23 mouse cellular contexts compared by ENCODE assay signal in genomic region chr4:129965294-129965693, GRCm38 (mm10). TPM values are rescaled to one million over a fixed set of nuclear protein-coding genes. Genes with fewer than 3 reads are reported as not detected.
DNase-seq lines count a peak whose midpoint lies in the region; ATAC-seq and TF ChIP-seq lines count a peak whose summit lies in the region.
"Had no signal": no experiment of that assay in that cellular context is flagged by ENCODE, and none has a peak within 500 bp of the region (broad histone marks: within the 10 kb centered on the region; RNA-seq: fewer than 3 reads in every experiment).

No protein-coding gene starts in this region.

- peaks cover 5% of the 10 kb centered on the region; the same call in 1 of the 2 replicates for H3K27me3 ChIP-seq in hindbrain, embryonic 12.5 days
- H3K27me3 ChIP-seq in midbrain, embryonic 16.5 days (ENCODE audit: control insufficient read depth, insufficient read depth, low read depth, low read length): no peaks in the 10 kb centered on the region

- 50% methylated on average over 11 of the region's 11 CpGs for WGBS in hindbrain, embryonic 12.5 days
- WGBS in midbrain, embryonic 16.5 days: 64% methylated on average over 11 of the region's 11 CpGs

- no peak for ATAC-seq in hindbrain, embryonic 12.5 days (ENCODE audit: low FRiP score)
- no peak for ATAC-seq in midbrain, embryonic 16.5 days
- ATAC-seq: forebrain, embryonic 16.5 days; intestine, postnatal 0 days; liver, postnatal 0 days had no signal

- no peak overlapping the region for H3K4me3 ChIP-seq in layer of hippocampus, adult 2 months
- no peak overlapping the region for H3K4me3 ChIP-seq in hindbrain, embryonic 12.5 days
- no peak overlapping the region for H3K4me3 ChIP-seq in midbrain, embryonic 16.5 days (ENCODE audit: low read depth, low read length)
- H3K4me3 ChIP-seq: embryonic facial prominence, embryonic 10.5 days; limb, embryonic 10.5 days had no signal

- no peaks in the 10 kb centered on the region for H3K9me3 ChIP-seq in hindbrain, embryonic 12.5 days (replicated peaks)
- H3K9me3 ChIP-seq in midbrain, embryonic 16.5 days (replicated peaks; ENCODE audit: control insufficient read depth, low read length, poor library complexity, severe bottlenecking): no peaks in the 10 kb centered on the region
- H3K9me3 ChIP-seq: embryonic facial prominence, embryonic 10.5 days; G1E; limb, embryonic 10.5 days had no signal

- DNase-seq in layer of hippocampus, adult 2 months (ENCODE audit: low spot score in 2 of 2): no peak
- DNase-seq in layer of hippocampus, postnatal 25 days (ENCODE audit: extremely low spot score in 1 of 2, low spot score in 1 of 2): no peak
- DNase-seq in R1 (ENCODE audit: low read depth, low spot score): peak; percentile 90
- no peak for DNase-seq in adrenal gland, postnatal 14 days
- DNase-seq in left cerebral cortex, postnatal 36 days (ENCODE audit: low spot score in 2 of 2): no peak
- DNase-seq in embryo, embryonic 10 days (ENCODE audit: low spot score): no peak
- DNase-seq: cerebellum, adult 2 months; heart, adult 11 months; kidney, postnatal 10 days; liver, postnatal 0 days; lung, postnatal 14 days had no signal

- H3K36me3 ChIP-seq in hindbrain, embryonic 12.5 days: no peaks in the 10 kb centered on the region
- H3K36me3 ChIP-seq in midbrain, embryonic 16.5 days (ENCODE audit: control insufficient read depth, insufficient read depth, low read length): no peaks in the 10 kb centered on the region
- H3K36me3 ChIP-seq: embryonic facial prominence, embryonic 10.5 days; G1E; limb, embryonic 10.5 days had no signal

- no peak overlapping the region for H3K9ac ChIP-seq in hindbrain, embryonic 12.5 days
- no peak overlapping the region for H3K9ac ChIP-seq in midbrain, embryonic 16.5 days (ENCODE audit: low read depth, low read length)
- H3K9ac ChIP-seq: liver, postnatal 0 days had no signal

- H3K4me1 ChIP-seq in hindbrain, embryonic 12.5 days: peaks cover 55% of the 10 kb centered on the region
- H3K4me1 ChIP-seq in midbrain, embryonic 16.5 days (ENCODE audit: control insufficient read depth, insufficient read depth, low read length): peaks cover 40% of the 10 kb centered on the region

- intact Hi-C loops in left cerebral cortex, postnatal 36 days (cut with DNase I): no loop called here

- no peak overlapping the region for H3K4me2 ChIP-seq in hindbrain, embryonic 12.5 days (replicated peaks)
- no peak overlapping the region for H3K4me2 ChIP-seq in midbrain, embryonic 16.5 days (ENCODE audit: low read length)

- H3K27ac ChIP-seq in layer of hippocampus, adult 2 months: peak overlapping the region; percentile 28; the same call in 1 of the 2 replicates
- H3K27ac ChIP-seq in hindbrain, embryonic 12.5 days: peak overlapping the region; percentile 90; the same call in 1 of the 2 replicates
- peak overlapping the region; percentile 66; the same call in 1 of the 2 replicates for H3K27ac ChIP-seq in midbrain, embryonic 16.5 days (ENCODE audit: low read length)
- H3K27ac ChIP-seq: embryonic facial prominence, embryonic 10.5 days; limb, embryonic 10.5 days; stomach, postnatal 0 days had no signal

- TF ChIP-seq CTCF in layer of hippocampus, adult 2 months (conservative IDR thresholded peaks at IDR 0.05): no peak

RNA-seq across cellular contexts. Expression of gene Adgrb2, which starts 19.4 kb away (rescaled TPM):
- total RNA-seq in layer of hippocampus, adult 2 months (2021): 100 to 1,000 TPM; 549 to 563 TPM
- total RNA-seq in layer of hippocampus, postnatal 25 days (2021): 100 to 1,000 TPM; 516 to 583 TPM
- polyA plus RNA-seq in hindbrain, embryonic 12.5 days (2016; fragmentation: Nextera tagmentation; extraction: Ambion mirVana): 10.3 and 12.6 TPM in 2 replicates
- polyA plus RNA-seq in midbrain, embryonic 16.5 days (2015; fragmentation: Nextera tagmentation; extraction: Ambion mirVana): 15.8 and 17.0 TPM in 2 replicates
- 16.0 and 17.3 TPM in 2 replicates for total RNA-seq in adrenal gland, postnatal 14 days (2021)
- 100 to 1,000 TPM; 401 TPM for total RNA-seq in left cerebral cortex, postnatal 36 days (2021)
- total RNA-seq: liver, adult 2 months had no signal
- polyA plus RNA-seq: G1E; liver, postnatal 0 days had no signal

RNA-seq across cellular contexts. Expression of gene Spocd1, which starts 36.2 kb away (rescaled TPM):
- 1 to 10 TPM in 1 of 2 experiments, under 1 TPM in 1; 0.42 to 1.0 TPM for total RNA-seq in layer of hippocampus, adult 2 months (2021)
- total RNA-seq in layer of hippocampus, postnatal 25 days (2021): under 1 TPM; 0.30 to 0.35 TPM
- 0.06 TPM in 1 of 2 replicates, not detected in the other for polyA plus RNA-seq in hindbrain, embryonic 12.5 days (2016; fragmentation: Nextera tagmentation; extraction: Ambion mirVana)
- polyA plus RNA-seq in midbrain, embryonic 16.5 days (2015; fragmentation: Nextera tagmentation; extraction: Ambion mirVana): not detected in 2 replicates
- total RNA-seq in adrenal gland, postnatal 14 days (2021): 0.19 and 0.30 TPM in 2 replicates
- total RNA-seq in left cerebral cortex, postnatal 36 days (2021): under 1 TPM; 0.22 to 0.48 TPM
- total RNA-seq: G1E; gastrocnemius, adult 18-20 months; hematopoietic stem cell, adult 5-6 weeks; liver, adult 2 months had no signal
- polyA plus RNA-seq: embryonic facial prominence, embryonic 10.5 days; forebrain, embryonic 16.5 days; G1E; intestine, postnatal 0 days; limb, embryonic 10.5 days; liver, adult 2 months; liver, postnatal 0 days; stomach, postnatal 0 days; urinary bladder, adult 2 months had no signal

Comparison
In these comparisons a context has a peak if more than half of its experiments do, and no peak if none do; other contexts are left out.
1. H3K27ac ChIP-seq: peak in every context shown above with its lines; median percentile 90 in hindbrain, embryonic 12.5 days; 66 in midbrain, embryonic 16.5 days; 28 in layer of hippocampus, adult 2 months.
2. RNA of gene Adgrb2, which starts 19.4 kb away (total RNA-seq): 516 to 583 TPM in layer of hippocampus, postnatal 25 days, 549 to 563 TPM in layer of hippocampus, adult 2 months and 401 TPM in left cerebral cortex, postnatal 36 days; 16.0 to 17.3 TPM in adrenal gland, postnatal 14 days; every median in the first group is over 10 times any median in the second.